Mouse (Mus musculus) heart, adult 2 months (tissue): Measurements from ENCODE around the gene Tnp2. TPM values are rescaled to one million over a fixed set of nuclear protein-coding genes. Genes with fewer than 3 reads are reported as not detected.
"Not testable (repeated sequence)": the region's sequence is repeated elsewhere in the genome, so short reads cannot be mapped to it uniquely, and the experiment has no call there.

Source experiments
- DNase-seq, 2 experiments: peaks; one replicate each; pipeline ENCODE4 v3.0.0; 2021
- H3K27ac ChIP-seq: fragments of 200-600 bp; 2 replicates; pipeline ENCODE4 v1.8.1; 2022
- H3K27me3 ChIP-seq: fragments of 200-500 bp; 2 replicates; pipeline ENCODE4 v1.6.1; 2012; ENCODE audit warnings: mild to moderate bottlenecking, low read length, inconsistent platforms, mixed read lengths; ENCODE audit not compliant: control insufficient read depth, insufficient read depth
- H3K36me3 ChIP-seq: fragments of 200-500 bp; 2 replicates; pipeline ENCODE4 v1.6.1; 2012; ENCODE audit warnings: low read length, inconsistent platforms; ENCODE audit not compliant: control insufficient read depth, insufficient read depth
- H3K4me1 ChIP-seq: fragments of 200-500 bp; 2 replicates; pipeline ENCODE4 v1.6.1; 2011; ENCODE audit warnings: low read length; ENCODE audit not compliant: control insufficient read depth, insufficient read depth
- H3K4me3 ChIP-seq: fragments of 200-600 bp; 2 replicates; pipeline ENCODE4 v1.8.1; 2022
- H3K79me2 ChIP-seq: fragments of 200-500 bp; replicated peaks from 2 replicates; pipeline ENCODE4 v1.6.1; 2012; ENCODE audit warnings: mild to moderate bottlenecking, inconsistent platforms, low read length, moderate library complexity, mixed read lengths; ENCODE audit not compliant: control insufficient read depth, insufficient read depth
- H3K9ac ChIP-seq: fragments of 200-500 bp; 2 replicates; pipeline ENCODE4 v1.6.1; 2012; ENCODE audit warnings: low read depth, mild to moderate bottlenecking, control low read depth, inconsistent platforms, low read length, mixed read lengths
- CTCF ChIP-seq: fragments of 200-600 bp; IDR thresholded peaks from 2 replicates; pipeline ENCODE4 v1.8.1; 2022; ENCODE audit warnings: antibody characterized with exemption, mild to moderate bottlenecking, moderate library complexity
- EP300 ChIP-seq: fragments of 200-500 bp; IDR thresholded peaks from 2 replicates; pipeline ENCODE4 v1.6.1; 2011; ENCODE audit warnings: low read depth, low read length, control low read depth; ENCODE audit not compliant: insufficient read depth
- POLR2A ChIP-seq: fragments of 200-500 bp; IDR thresholded peaks from 2 replicates; pipeline ENCODE4 v1.6.1; 2011; ENCODE audit warnings: mild to moderate bottlenecking, low read depth, low read length, control low read depth; ENCODE audit not compliant: insufficient read depth
- WGBS: fragments of 180-500 bp; shearing (Covaris S2); methylation state at CpG from one replicate; pipeline ENCODE4 v1.1.7; 2018; 5-methylcytosine and 5-hydroxymethylcytosine counted together
- intact Hi-C: fragments of 180-260 bp; cut with DNase I; formaldehyde crosslinking; loops from one replicate; pipeline ENCODE4 v1.15.1; 2025
- polyA plus RNA-seq: library from polyadenylated mRNA; depleted of rRNA; stranded (reverse); fragments of >200 nt; gene quantifications from 2 replicates; pipeline ENCODE4 v1.2.3, GENCODE M21; 2012
- total RNA-seq, 2 experiments: library from RNA; stranded (reverse); gene quantifications; 2 replicates each; pipeline ENCODE4 v1.2.3; 2021

Tnp2 gene
- total and polyA plus RNA-seq, 3 experiments: 6.8 TPM; not detected in 2

GRCm38 (mm10) chr16:10805789-10806527, 17.5 kb upstream of the Tnp2 start, which contains the start of gene Prm1:
Gene Prm1, minus strand, starts transcription at chr16:10805839.
- no peak for DNase-seq
- intact Hi-C loops: no loop called here
- Histone ChIP-seq H3K27ac (no peak within 1 kb of the TSS), H3K9ac (no peak within 1 kb of the TSS), H3K36me3 (no peaks in the 10 kb centered on the region), H3K4me3 (no peak within 1 kb of the TSS), H3K4me1 (no peaks in the 10 kb centered on the region), H3K79me2 (no peaks in the 10 kb centered on the region), H3K27me3 (no peaks in the 10 kb centered on the region)
- TF ChIP-seq CTCF: no peak
- TF ChIP-seq EP300: no peak
- TF ChIP-seq POLR2A: no peak
- 84% methylated on average over 10 of the region's 10 CpGs for WGBS

GRCm38 (mm10) chr16:10802420-10802819, 14.0 kb upstream of the Tnp2 start:
- H3K79me2 ChIP-seq, DNase-seq, H3K36me3 ChIP-seq, H3K27ac ChIP-seq, H3K9ac ChIP-seq, H3K4me1 ChIP-seq, H3K4me3 ChIP-seq, intact Hi-C loops, H3K27me3 ChIP-seq: not testable (repeated sequence)
- 77% methylated on average over 3 of the region's 3 CpGs for WGBS

- Histone ChIP-seq H3K4me1 (no peaks in the 10 kb centered on the region), H3K36me3 (no peaks in the 10 kb centered on the region), H3K79me2 (no peaks in the 10 kb centered on the region), H3K27me3 (no peaks in the 10 kb centered on the region), H3K27ac (no peak within 1 kb of the TSS), H3K9ac (no peak within 1 kb of the TSS), H3K4me3 (no peak within 1 kb of the TSS)
- DNase-seq: no peak
- TF ChIP-seq POLR2A: no peak
- no peak for TF ChIP-seq EP300
- no peak for TF ChIP-seq CTCF
- WGBS: 83% methylated on average over 6 of the region's 6 CpGs
- intact Hi-C loops: no loop called here
Measured at GRCm38 (mm10) chr16:10796034-10796433, 7.6 kb upstream of the Tnp2 start, which contains the start of gene Prm2. Gene Prm2, minus strand, starts transcription at chr16:10796134.

- no peak for DNase-seq
- H3K9ac ChIP-seq: no peak within 1 kb of the TSS
- H3K36me3 ChIP-seq: no peaks in the 10 kb centered on the region
- intact Hi-C loops: no loop called here
- no peak for TF ChIP-seq POLR2A
- no peaks in the 10 kb centered on the region for H3K79me2 ChIP-seq
- H3K4me1 ChIP-seq: peaks cover 10% of the 10 kb centered on the region
- H3K4me3 ChIP-seq: no peak within 1 kb of the TSS
- WGBS: 80% methylated on average over 9 of the region's 9 CpGs
- no peak within 1 kb of the TSS for H3K27ac ChIP-seq
- no peaks in the 10 kb centered on the region for H3K27me3 ChIP-seq
Measured at GRCm38 (mm10) chr16:10790702-10791101, 2.2 kb upstream of the Tnp2 start, which contains the start of gene Prm3. Gene Prm3, minus strand, starts transcription at chr16:10790914.

- DNase-seq: no peak
- H3K27ac ChIP-seq: no peak overlapping the region
- H3K36me3 ChIP-seq: no peaks in the 10 kb centered on the region
- H3K27me3 ChIP-seq: no peaks in the 10 kb centered on the region
- H3K9ac ChIP-seq: no peak overlapping the region
- TF ChIP-seq POLR2A: no peak
- H3K4me3 ChIP-seq: no peak overlapping the region
- 86% methylated on average over 4 of the region's 4 CpGs for WGBS
- no peaks in the 10 kb centered on the region for H3K79me2 ChIP-seq
- peaks cover 10% of the 10 kb centered on the region for H3K4me1 ChIP-seq
- intact Hi-C loops: no loop called here
Measured at GRCm38 (mm10) chr16:10788866-10789265, 406 bp upstream of the Tnp2 start.

GRCm38 (mm10) chr16:10787548-10788058, 857 bp downstream of the Tnp2 start:
- 61% methylated on average over 7 of the region's 7 CpGs for WGBS
- H3K36me3 ChIP-seq: no peaks in the 10 kb centered on the region
- H3K79me2 ChIP-seq: no peaks in the 10 kb centered on the region
- intact Hi-C loops: loop anchor here (2.0 kb wide), 2 partner anchors 59 to 147 kb away; no protein-coding TSS in a partner anchor
- H3K27ac ChIP-seq: no peak overlapping the region; the same call in 1 of the 2 replicates
- H3K27me3 ChIP-seq: no peaks in the 10 kb centered on the region
- TF ChIP-seq POLR2A (no peak), CTCF (0 out of 2 replicates have a peak, but pooled peaks have one; percentile 8)
- peaks cover 12% of the 10 kb centered on the region for H3K4me1 ChIP-seq
- DNase-seq: no peak
- no peak overlapping the region for H3K9ac ChIP-seq
- H3K4me3 ChIP-seq: no peak overlapping the region
